Mouse (Mus musculus): Measurements from ENCODE around the gene Dhdh. TPM values are rescaled to one million over a fixed set of nuclear protein-coding genes. Genes with fewer than 3 reads are reported as not detected.
A peak's percentile ranks its signal among the peaks of the same experiment; 100 is the strongest.
"Not testable (repeated sequence)": the region's sequence is repeated elsewhere in the genome, so short reads cannot be mapped to it uniquely, and the experiment has no call there.

Gene Dhdh
- total and polyA plus RNA-seq, 3 experiments, result 1.6 to 18.0 (median 6.8) TPM

DNA sequence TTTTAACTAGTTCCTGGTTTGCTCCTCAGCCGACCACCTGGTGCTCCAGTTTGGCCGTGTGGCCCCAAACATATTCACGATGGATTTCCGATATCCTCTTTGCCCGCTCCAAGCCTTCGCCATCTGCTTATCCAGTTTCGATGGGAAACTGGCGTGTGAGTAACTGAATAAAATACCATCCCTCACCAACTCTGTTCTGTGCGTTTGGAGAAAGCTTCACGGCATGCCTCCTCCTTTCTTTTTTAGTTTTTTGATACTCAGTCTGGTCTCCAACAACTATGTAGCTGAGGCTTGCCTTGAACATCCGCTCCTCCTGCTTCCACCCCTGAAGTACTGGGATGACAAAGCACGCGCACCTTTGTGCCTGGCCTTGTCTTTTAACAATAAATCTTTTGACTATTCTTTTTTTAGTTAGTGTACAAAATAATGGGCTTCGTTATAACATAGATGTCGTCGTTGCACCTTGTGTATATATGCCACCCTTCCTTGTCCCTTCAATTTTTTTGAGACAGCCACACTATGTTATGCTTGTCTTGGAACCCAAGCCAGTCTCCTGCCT, 33.7 kb upstream of the Dhdh start:
- Histone ChIP-seq H3K9me3 (replicated peaks) (no peaks in the 10 kb centered on the region), H3K36me3 (replicated peaks) (peaks cover 34% of the 10 kb centered on the region), H3K27me3 (ENCODE audit: insufficient read depth, low read length) (no peaks in the 10 kb centered on the region), H3K4me3 (ENCODE audit: low read depth, low read length) (peak overlapping the region; percentile 72; the same call in 1 of the 2 replicates), H3K4me1 (ENCODE audit: insufficient read depth, low read depth, low read length) (peaks cover 62% of the 10 kb centered on the region)
- TF ChIP-seq CTCF (IDR thresholded peaks at IDR 0.05; ENCODE audit: low read depth, low read length) (no peak), POLR2AphosphoS5 (IDR thresholded peaks at IDR 0.05; ENCODE audit: insufficient replicate concordance, low read depth, low read length) (no peak), GATA2 (IDR thresholded peaks at IDR 0.05; ENCODE audit: borderline replicate concordance, low read depth, low read length) (no peak), TAL1 (conservative IDR thresholded peaks at IDR 0.05; ENCODE audit: low read depth, low read length) (no peak), GATA1 (IDR thresholded peaks at IDR 0.05; ENCODE audit: borderline replicate concordance, low read length) (no peak)
- ATAC-seq (ENCODE audit: extremely low read depth, insufficient number of reproducible peaks, low FRiP score, poor library complexity, severe bottlenecking), result no peak
- no peak for DNase-seq (ENCODE audit: low spot score)

DNA sequence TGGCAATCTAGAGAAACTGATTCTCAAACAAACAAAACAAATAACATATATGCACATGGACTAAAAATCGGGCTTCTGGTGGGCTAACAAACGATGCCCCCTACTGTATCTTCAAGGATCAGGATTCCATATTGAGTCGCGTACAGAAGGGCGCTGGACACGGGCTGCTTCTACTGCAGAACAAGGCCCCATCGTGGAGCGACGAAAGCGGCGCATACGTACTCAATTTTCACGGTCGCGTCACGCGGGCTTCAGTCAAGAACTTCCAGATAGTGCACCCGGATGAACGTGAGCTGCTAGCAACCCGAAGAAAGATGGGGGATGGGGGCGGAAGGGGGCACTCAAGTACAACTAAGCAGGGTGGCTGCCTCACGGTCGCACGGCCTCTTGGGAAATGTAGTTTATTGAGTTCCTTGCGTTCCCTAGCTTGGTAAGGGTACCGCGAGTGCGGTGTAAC, 33.2 kb upstream of the Dhdh start:
- peak overlapping the region; percentile 72 for H3K4me3 ChIP-seq (ENCODE audit: low read depth, low read length)
- ATAC-seq (ENCODE audit: extremely low read depth, insufficient number of reproducible peaks, low FRiP score, poor library complexity, severe bottlenecking) (peak; percentile 12; the same call in 1 of the 2 replicates), DNase-seq (ENCODE audit: low spot score) (peak; percentile 82)
- TF ChIP-seq GATA2 (IDR thresholded peaks at IDR 0.05; ENCODE audit: borderline replicate concordance, low read depth, low read length), result no peak
- TF ChIP-seq GATA1 (IDR thresholded peaks at IDR 0.05; ENCODE audit: borderline replicate concordance, low read length), result no peak
- TF ChIP-seq CTCF (IDR thresholded peaks at IDR 0.05; ENCODE audit: low read depth, low read length), result no peak
- no peak for TF ChIP-seq POLR2AphosphoS5 (IDR thresholded peaks at IDR 0.05; ENCODE audit: insufficient replicate concordance, low read depth, low read length)
- TF ChIP-seq TAL1 (conservative IDR thresholded peaks at IDR 0.05; ENCODE audit: low read depth, low read length), result no peak
- no peaks in the 10 kb centered on the region for H3K27me3 ChIP-seq (ENCODE audit: insufficient read depth, low read length)
- peaks cover 59% of the 10 kb centered on the region for H3K4me1 ChIP-seq (ENCODE audit: insufficient read depth, low read depth, low read length)
- peaks cover 34% of the 10 kb centered on the region for H3K36me3 ChIP-seq (replicated peaks)
- H3K9me3 ChIP-seq (replicated peaks), result no peaks in the 10 kb centered on the region

DNA sequence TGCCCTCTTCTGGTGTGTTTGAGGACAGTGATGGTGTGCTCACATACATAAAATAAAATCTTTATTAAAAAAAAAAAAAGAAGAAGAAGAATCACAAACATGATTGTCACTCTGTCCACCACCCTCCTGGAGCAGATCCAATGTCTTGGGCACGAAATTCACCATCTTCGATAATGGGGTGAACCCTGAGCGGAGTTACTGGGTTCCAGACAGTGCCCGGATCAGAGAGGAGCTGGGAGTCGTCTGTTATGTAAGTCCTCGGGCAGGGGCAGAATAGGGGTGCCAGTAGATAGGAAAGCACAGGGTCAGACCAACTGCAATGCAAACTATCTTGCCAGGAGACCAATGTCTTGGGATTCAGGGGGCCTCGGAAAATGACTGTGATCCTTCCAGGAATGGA, 32.0 kb upstream of the Dhdh start:
- no peak for ATAC-seq (ENCODE audit: extremely low read depth, insufficient number of reproducible peaks, low FRiP score, poor library complexity, severe bottlenecking)
- DNase-seq (ENCODE audit: low spot score), result no peak
- Histone ChIP-seq H3K4me3 (ENCODE audit: low read depth, low read length) (no peak overlapping the region), H3K9me3 (replicated peaks) (no peaks in the 10 kb centered on the region), H3K4me1 (ENCODE audit: insufficient read depth, low read depth, low read length) (peaks cover 68% of the 10 kb centered on the region), H3K36me3 (replicated peaks) (peaks cover 34% of the 10 kb centered on the region), H3K27me3 (ENCODE audit: insufficient read depth, low read length) (no peaks in the 10 kb centered on the region)
- TF ChIP-seq POLR2AphosphoS5 (IDR thresholded peaks at IDR 0.05; ENCODE audit: insufficient replicate concordance, low read depth, low read length) (no peak), GATA1 (IDR thresholded peaks at IDR 0.05; ENCODE audit: borderline replicate concordance, low read length) (no peak), GATA2 (IDR thresholded peaks at IDR 0.05; ENCODE audit: borderline replicate concordance, low read depth, low read length) (no peak), CTCF (IDR thresholded peaks at IDR 0.05; ENCODE audit: low read depth, low read length) (no peak), TAL1 (conservative IDR thresholded peaks at IDR 0.05; ENCODE audit: low read depth, low read length) (no peak)

DNA sequence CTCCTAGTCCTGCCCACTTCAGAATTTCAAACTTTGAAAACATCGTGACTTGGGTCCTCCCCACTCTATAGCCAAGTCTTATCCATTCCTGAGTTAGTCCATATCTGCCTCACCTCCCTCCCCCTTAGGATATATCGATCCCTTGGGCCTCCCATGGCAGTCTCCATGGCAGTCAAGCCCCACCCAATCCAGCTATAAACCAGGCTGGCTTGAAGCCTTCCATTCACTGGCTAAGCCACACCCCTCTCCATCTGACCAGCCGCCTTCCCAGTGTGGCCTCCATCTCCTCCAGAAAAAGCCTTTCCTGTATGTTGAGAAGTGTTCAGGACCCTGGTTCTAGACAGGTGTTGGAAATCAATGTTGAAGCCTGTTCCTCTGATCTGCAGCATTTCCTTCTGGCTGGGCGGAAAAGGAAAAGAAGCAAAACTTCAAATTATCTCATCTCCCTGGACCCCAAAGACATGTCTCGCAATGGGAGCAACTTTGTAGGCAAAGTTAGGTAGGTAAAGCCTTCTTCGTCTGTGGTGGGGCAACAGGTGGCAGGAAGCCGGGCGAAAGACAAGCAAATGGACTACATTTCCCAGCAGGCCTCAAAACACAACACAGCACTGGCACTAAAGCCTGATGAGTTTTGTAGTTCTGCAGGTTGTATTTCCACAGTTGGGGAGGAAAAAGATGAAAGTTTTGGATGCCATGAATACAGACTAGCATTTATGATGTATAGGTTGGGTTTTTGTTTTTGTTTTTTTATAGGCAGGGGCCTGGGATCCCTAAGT, 30.9 kb upstream of the Dhdh start:
- TF ChIP-seq CTCF (IDR thresholded peaks at IDR 0.05; ENCODE audit: low read depth, low read length) (no peak), GATA1 (IDR thresholded peaks at IDR 0.05; ENCODE audit: borderline replicate concordance, low read length) (no peak), GATA2 (IDR thresholded peaks at IDR 0.05; ENCODE audit: borderline replicate concordance, low read depth, low read length) (no peak), POLR2AphosphoS5 (IDR thresholded peaks at IDR 0.05; ENCODE audit: insufficient replicate concordance, low read depth, low read length) (no peak), TAL1 (conservative IDR thresholded peaks at IDR 0.05; ENCODE audit: low read depth, low read length) (no peak)
- no peak overlapping the region for H3K4me3 ChIP-seq (ENCODE audit: low read depth, low read length)
- no peaks in the 10 kb centered on the region for H3K27me3 ChIP-seq (ENCODE audit: insufficient read depth, low read length)
- peaks cover 65% of the 10 kb centered on the region for H3K4me1 ChIP-seq (ENCODE audit: insufficient read depth, low read depth, low read length)
- ATAC-seq (ENCODE audit: extremely low read depth, insufficient number of reproducible peaks, low FRiP score, poor library complexity, severe bottlenecking), result no peak
- no peaks in the 10 kb centered on the region for H3K9me3 ChIP-seq (replicated peaks)
- DNase-seq (ENCODE audit: low spot score), result no peak
- peaks cover 31% of the 10 kb centered on the region for H3K36me3 ChIP-seq (replicated peaks)

DNA sequence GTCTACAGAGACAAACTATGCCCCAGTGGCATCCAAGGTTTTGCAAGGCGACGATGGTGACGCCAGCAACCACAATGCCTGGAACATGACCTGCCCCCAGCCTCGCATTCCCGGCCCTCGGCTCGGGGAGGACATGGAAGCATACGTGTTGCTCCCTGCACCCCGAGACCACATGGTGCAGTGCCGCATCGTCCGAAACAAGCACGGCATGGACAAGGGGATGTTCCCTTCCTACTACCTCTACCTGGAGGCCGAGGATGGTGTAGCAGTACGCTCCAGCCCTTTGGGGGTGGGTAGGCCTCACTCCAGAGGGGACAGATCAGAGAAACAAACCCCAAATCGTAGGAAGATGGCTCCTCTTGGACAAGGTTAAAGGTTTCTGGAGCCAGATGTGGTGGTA, 30.0 kb upstream of the Dhdh start:
- H3K36me3 ChIP-seq (replicated peaks), result peaks cover 24% of the 10 kb centered on the region

DNA sequence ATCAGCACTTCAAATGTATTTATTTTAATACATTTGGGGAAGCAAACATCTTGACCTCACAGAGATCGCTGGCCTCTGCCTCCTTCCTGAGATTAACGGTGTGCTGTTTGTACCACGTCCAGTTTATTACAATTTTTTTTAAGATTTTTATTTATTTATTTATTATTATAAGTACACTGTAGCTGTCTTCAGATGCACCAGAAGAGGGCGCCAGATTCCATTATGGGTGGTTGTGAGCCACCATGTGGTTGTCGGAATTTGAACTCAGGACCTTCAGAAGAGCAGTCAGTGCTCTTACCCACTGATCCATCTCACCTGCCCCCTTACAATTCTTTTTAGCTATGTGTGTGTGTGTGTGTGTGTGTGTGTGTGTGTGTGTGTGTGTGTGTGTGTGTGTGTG, 28.2 kb upstream of the Dhdh start:
- not testable (repeated sequence) for DNase-seq (ENCODE audit: low spot score); H3K36me3 ChIP-seq (replicated peaks); H3K4me3 ChIP-seq (ENCODE audit: low read depth, low read length); ATAC-seq (ENCODE audit: extremely low read depth, insufficient number of reproducible peaks, low FRiP score, poor library complexity, severe bottlenecking); H3K27me3 ChIP-seq (ENCODE audit: insufficient read depth, low read length); H3K9me3 ChIP-seq (replicated peaks)
- H3K4me1 ChIP-seq (ENCODE audit: insufficient read depth, low read depth, low read length), result peaks cover 44% of the 10 kb centered on the region

More for the DNA sequence above, 30.0 kb upstream of the Dhdh start:
- H3K27me3 ChIP-seq (ENCODE audit: insufficient read depth, low read length), result no peaks in the 10 kb centered on the region
- H3K9me3 ChIP-seq (replicated peaks), result no peaks in the 10 kb centered on the region
- peaks cover 60% of the 10 kb centered on the region for H3K4me1 ChIP-seq (ENCODE audit: insufficient read depth, low read depth, low read length)
- no peak for TF ChIP-seq TAL1 (conservative IDR thresholded peaks at IDR 0.05; ENCODE audit: low read depth, low read length)
- TF ChIP-seq GATA1 (IDR thresholded peaks at IDR 0.05; ENCODE audit: borderline replicate concordance, low read length), result no peak
- no peak for TF ChIP-seq GATA2 (IDR thresholded peaks at IDR 0.05; ENCODE audit: borderline replicate concordance, low read depth, low read length)
- TF ChIP-seq POLR2AphosphoS5 (IDR thresholded peaks at IDR 0.05; ENCODE audit: insufficient replicate concordance, low read depth, low read length), result no peak
- TF ChIP-seq CTCF (IDR thresholded peaks at IDR 0.05; ENCODE audit: low read depth, low read length), result no peak
- no peak for ATAC-seq (ENCODE audit: extremely low read depth, insufficient number of reproducible peaks, low FRiP score, poor library complexity, severe bottlenecking)
- no peak overlapping the region for H3K4me3 ChIP-seq (ENCODE audit: low read depth, low read length)
- DNase-seq (ENCODE audit: low spot score), result no peak
